Mouse (Mus musculus): ENCODE results near the gene Gm17727.
"Not testable (repeated sequence)": the region's sequence is repeated elsewhere in the genome, so short reads cannot be mapped to it uniquely, and the experiment has no call there.

The Gm17727 gene

DNA sequence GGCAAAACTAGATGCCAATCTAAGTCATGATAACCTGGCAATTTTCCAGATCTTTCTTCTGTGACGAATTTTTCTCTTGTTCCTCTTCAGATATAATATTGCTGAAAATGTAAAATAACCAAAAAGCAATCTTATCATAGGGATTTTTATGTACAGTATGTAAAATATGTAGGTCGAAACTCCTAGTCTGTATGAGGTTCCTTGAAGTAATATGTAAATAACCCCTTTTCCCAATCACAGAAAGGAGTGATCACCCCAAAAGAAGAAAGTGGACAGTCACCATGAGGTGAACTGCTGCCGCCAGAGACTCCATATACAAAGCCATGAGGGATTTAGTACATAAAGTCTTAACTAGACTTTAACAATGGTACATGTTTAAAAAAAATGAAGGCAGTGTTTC lies at the start of gene Gm17727:
TSS of gene Gm17727 (minus strand) at position 101 of the 400 bp plus-strand sequence.
- no peak for DNase-seq (ENCODE audit: low spot score in 2 of 2)

DNA sequence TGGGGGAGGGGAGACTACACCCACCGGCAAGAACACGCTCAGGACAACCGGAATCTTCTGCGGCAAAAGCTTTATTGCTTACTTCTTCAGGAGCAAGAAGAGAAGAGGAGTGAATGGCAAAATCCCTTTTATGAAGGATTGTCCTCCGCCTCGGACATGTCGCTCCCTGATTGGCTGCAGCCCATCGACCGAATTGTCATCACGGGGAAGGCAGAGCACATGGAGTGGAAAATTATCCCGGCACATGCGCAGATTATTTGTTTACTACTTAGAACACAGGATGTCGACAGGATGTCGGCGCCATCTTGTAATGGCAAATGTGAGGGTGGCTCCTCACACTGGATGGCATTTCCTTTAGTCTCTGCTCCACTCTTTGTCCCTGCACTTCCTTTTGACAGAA lies 40.0 kb upstream of the Gm17727 start:
- DNase-seq (ENCODE audit: low spot score in 2 of 2): not testable (repeated sequence)

DNA sequence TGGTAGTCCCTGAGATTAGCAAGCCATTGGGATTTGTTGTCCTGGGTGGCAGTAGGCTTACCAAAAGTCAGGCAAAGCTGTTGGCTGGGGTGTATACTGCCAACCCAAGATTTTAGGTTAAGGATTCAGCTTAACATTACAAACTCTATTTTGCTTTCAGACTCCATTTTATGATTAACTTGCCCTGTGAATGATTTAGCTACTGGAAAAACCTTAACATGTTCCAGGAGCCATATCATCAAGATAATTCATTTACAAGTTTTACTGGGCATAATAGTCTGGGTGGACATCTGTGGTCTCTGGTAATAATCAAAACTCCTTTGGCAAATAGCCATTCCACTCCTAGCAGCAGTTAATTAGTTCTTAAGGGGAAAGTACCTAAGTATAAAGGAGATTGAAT lies 20.2 kb upstream of the Gm17727 start:
- DNase-seq (ENCODE audit: low spot score in 2 of 2): no peak

DNA sequence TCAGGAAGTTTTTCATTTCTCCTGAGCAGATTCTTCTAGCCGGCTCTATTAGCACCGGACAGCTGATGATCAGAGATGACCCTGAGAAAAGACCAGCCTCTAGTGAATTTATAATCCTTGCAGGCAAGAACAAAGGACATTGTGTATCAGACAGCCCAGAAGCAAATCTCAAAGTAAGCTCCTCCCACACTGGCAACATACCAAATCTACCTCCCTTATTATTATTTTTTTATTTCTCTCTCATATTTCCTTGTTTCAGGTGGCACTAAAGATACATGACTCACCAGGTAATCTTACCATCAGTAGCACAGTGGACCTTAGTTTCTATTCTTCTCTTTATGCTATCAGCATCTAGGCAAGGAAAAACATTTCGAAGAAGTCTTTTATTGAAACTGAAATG lies 12.1 kb upstream of the Gm17727 start, which contains the start of the genes Gm27235 and D730048I06Rik:
TSS of gene Gm27235 (minus strand) at position 101 of the 400 bp plus-strand sequence.
TSS of gene D730048I06Rik (minus strand) at position 112 of the 400 bp plus-strand sequence.
- no peak for DNase-seq (ENCODE audit: low spot score in 2 of 2)

DNA sequence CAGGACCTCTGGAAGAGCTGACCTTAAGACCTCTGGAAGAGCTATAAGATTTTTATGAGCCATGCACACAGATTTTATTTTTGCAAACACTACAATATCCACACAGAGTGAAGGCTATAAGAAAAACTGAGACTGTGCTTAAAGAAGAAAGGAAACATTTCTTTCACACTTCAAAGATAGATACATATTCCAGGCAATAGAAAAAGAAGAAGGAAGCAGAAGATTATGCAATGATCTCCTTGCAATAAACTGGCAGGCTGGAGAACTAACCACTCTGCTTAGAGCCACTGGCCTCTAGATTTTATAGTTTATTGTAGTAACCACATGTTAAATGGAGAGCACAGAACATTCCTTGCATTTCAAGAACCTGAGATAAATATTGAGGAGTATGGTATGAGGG lies 21.1 kb downstream of the Gm17727 start:
- no peak for DNase-seq (ENCODE audit: low spot score in 2 of 2)

DNA sequence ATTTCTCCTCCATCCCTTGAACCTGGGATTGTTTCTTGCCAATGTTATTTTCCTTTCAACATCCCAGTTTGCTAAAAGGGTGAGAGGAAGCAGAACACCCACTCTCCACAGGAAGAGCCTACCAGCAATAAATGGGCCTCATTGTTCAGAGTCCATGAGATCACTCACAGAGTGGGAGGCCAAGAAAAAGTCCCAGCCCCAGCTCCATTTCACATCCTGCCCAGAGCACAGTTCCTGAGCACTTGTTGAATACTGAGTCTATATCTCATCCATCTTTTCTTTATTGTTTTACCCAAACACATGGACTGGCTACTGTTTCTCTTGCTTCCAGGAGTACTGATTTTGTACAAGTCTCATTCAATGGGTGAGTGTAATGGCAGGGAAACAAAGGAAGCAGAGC lies 37.2 kb downstream of the Gm17727 start, which contains the start of gene Gm17677:
TSS of gene Gm17677 (plus strand) at position 301 of the 400 bp plus-strand sequence.
- DNase-seq (ENCODE audit: low spot score in 2 of 2): no peak

Measured in right cerebral cortex, postnatal 36 days (tissue).